Mouse (Mus musculus) T-helper 2 cell (primary cell): ENCODE data around the gene Cdc14a.

Experiments used
- in situ Hi-C: fragments of 300-600 bp; cut with MboI, MseI; formaldehyde crosslinking; loops from one replicate; pipeline ENCODE4 v1.15.1; 2025; ENCODE audit warnings: high pct_unique_total_duplicates

Cdc14a gene

GRCm38 (mm10) chr3:116329976-116330375 lies 93.9 kb downstream of the Cdc14a start:
- in situ Hi-C loops, result loop anchor here (10.0 kb wide), 1 partner anchor 175 kb away; the partner anchor contains the start of gene Rtca

DNA sequence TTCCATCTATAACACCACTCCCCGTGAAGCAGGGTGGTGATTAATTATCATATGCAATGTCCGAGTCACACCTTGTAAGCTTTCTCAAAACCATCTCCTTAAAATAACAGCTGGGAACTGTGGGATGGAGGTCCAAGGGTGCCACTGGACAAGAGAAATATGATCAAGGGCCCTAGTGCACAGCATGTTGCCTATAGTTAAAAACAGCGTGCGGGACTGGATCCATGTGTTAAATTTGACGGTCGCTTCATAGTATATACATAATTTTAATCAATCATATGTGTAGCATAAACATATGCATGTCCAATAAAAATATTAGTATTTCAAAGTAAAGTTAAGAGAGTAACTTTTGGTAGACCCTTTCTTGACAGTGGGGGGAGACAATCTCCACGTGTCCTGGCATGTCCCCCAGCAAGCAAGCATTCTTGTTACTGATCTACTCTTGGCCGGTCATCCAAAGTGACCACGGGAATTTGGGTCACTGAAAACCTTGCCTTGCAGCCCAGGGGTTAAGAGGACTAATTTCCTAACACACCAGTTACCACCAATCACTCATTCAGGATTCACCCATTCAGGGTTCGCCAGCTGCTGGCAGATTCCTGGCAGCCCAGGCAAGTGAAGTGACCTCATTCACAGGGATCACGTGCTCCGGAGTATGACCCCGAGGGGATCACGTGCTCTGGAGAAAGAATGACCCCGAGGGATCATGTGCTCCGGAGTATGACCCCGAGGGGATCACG lies 94.6 kb downstream of the Cdc14a start:
- in situ Hi-C loops, result no loop called here

DNA sequence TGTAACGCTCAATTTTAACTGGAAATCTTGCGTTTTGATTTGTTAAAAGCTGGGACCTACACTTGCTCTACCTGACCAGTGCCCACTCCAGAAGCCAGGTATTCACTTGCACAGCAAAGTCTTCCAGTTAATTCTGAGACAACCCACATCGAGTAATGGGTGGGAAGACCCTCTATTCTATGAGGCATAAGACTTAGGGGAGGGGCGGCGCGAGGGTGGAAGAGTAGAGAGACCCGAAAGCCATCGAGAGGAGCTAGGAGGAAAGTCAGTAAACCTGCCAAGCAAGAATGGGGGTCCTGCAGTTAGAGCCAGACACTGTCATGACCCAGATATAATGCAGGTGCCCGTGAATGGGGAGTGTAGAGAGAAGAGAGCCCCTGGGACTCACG lies 96.2 kb downstream of the Cdc14a start:
- in situ Hi-C loops, result no loop called here

DNA sequence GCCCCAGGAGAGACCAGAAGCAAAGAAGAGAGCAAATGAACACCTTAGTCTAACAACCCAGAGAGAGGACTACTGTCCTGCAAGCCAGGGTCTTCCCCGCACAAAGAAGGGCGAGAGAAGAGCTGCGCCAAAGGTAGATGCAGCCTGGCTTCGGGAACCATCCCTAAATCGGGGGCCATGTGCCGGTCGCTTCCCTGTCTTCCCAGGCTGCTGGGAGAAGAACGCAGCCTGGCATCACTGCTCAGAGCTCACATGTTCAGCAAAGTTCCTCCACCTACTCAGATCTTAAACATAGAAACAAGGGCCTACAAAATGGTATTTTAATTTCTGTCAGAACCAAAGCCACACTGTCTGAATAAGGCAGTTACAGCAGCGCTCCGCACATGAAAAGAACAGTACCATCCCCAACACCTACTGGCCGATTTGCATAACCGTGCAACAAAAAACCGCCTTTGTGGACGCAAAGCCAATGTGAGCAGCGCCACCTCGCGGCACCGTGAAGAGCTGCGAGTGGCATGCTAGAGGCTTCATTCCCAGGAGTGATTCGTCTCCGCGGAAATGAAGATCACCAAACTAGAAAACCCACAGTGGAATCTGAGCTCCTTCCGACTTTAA lies 96.7 kb downstream of the Cdc14a start:
- in situ Hi-C loops, result no loop called here

- in situ Hi-C loops, result no loop called here
Observed at GRCm38 (mm10) chr3:116325501-116325900, 98.3 kb downstream of the Cdc14a start.

DNA sequence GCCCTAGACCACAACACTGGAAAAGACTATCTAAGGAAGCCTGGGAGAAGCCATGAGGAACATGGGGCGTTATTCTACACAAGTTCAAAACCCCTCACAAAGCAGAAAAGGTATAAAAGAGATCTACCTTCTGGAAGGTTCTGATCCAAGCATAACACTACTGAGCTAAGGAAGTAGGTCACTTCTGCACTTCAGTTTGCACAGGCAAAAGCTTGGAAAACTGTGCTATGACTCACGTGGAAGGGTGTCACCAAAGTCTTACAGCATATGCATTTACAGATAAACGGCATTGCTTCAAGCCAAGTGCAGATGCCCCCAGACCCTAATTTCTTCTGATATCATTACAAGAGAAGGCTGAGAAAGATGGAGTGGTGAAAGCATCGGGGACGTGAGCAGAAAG lies 104.1 kb downstream of the Cdc14a start:
- in situ Hi-C loops, result loop anchor here (5.0 kb wide), 1 partner anchor 277 kb away; no protein-coding TSS in a partner anchor

- in situ Hi-C loops, result no loop called here
Observed at GRCm38 (mm10) chr3:116311838-116312237, 112.0 kb downstream of the Cdc14a start.

DNA sequence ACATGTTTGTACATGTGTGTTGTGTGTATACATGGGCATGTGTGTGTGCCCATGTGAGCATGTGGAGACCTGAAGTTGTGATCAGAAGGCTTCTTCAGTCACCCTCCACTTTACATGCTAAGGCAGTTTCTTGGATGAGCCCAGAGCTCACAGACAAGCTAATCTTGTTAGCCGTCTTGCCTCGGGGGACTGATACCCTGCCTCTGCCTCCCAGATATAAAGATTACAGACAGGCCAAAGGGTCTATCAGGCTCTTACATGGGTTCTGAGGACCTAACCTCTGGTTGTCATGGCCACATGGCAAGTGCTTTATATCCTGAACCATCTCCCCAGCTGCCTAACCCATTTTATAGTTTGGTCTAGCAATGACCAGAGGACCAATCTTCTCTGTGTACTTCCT lies 112.7 kb downstream of the Cdc14a start:
- in situ Hi-C loops, result no loop called here

GRCm38 (mm10) chr3:116310672-116311071 lies 113.2 kb downstream of the Cdc14a start:
- in situ Hi-C loops, result no loop called here

DNA sequence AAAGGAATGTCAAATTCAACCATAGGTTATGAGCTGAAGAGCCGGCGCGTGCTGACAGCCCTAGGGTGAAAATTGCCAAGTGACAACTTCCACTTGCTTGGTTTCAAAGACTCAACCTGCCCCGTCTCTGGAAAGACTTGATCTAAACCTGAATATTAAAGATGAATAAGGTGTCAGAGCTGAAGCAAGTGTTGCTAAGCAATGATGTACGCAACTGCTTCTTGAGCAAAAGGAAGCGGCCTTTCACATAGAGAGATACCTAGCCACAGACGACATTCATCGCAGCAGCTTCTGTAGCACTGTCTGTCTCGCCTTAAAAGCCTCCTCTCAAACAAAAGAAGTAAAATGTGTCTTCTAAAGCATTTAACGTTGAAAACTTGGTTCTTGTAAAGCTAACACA lies 113.8 kb downstream of the Cdc14a start:
- in situ Hi-C loops, result no loop called here

GRCm38 (mm10) chr3:116304800-116305753 lies 118.8 kb downstream of the Cdc14a start:
- in situ Hi-C loops, result no loop called here

DNA sequence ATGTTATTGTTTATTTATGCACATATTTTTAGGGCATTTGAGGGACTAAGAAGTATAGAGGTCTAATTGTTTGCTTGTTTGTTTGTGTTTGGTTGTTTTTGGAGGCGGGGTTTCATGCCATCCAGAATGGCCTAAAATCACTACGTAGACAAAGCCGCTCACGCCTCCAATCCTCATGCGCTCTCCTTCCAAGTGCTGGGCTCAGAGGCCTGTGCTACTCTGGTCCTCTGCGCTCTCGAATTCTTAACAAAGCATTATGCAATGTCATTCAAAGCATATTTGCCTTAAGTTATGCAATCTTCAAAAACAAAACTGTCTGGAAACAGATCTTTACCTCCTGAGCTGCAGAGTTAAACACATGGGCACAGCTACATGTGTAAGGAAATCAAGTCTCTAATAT lies 121.3 kb downstream of the Cdc14a start:
- in situ Hi-C loops, result no loop called here

GRCm38 (mm10) chr3:116301754-116302153 lies 122.1 kb downstream of the Cdc14a start:
- in situ Hi-C loops, result no loop called here

- in situ Hi-C loops, result no loop called here
Observed at GRCm38 (mm10) chr3:116298727-116299126, 125.1 kb downstream of the Cdc14a start.

DNA sequence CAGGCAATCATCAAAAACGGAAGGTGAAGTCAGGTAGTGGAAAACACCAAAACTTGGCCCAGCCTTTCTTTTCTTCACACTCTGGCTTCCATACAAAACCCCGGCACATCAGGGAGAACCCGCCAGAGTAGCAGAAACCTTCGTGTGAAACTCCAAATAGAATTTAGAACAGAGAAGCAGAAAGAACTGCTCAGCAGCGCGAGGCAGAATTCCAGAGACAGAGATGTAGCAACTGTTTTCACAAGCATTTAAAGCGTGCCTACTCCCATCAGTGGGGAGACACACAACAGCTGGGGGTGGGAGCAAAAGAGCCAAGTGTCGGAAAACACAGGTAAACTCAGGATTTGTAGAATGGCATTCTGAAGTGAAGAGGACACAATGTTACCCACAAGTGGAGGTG lies 125.8 kb downstream of the Cdc14a start:
- in situ Hi-C loops, result no loop called here

- in situ Hi-C loops, result no loop called here
Observed at GRCm38 (mm10) chr3:116297170-116297569, 126.7 kb downstream of the Cdc14a start.

GRCm38 (mm10) chr3:116290041-116290815 lies 133.6 kb downstream of the Cdc14a start:
- in situ Hi-C loops, result no loop called here

- in situ Hi-C loops, result no loop called here
Observed at GRCm38 (mm10) chr3:116288833-116289232, 135.0 kb downstream of the Cdc14a start.

DNA sequence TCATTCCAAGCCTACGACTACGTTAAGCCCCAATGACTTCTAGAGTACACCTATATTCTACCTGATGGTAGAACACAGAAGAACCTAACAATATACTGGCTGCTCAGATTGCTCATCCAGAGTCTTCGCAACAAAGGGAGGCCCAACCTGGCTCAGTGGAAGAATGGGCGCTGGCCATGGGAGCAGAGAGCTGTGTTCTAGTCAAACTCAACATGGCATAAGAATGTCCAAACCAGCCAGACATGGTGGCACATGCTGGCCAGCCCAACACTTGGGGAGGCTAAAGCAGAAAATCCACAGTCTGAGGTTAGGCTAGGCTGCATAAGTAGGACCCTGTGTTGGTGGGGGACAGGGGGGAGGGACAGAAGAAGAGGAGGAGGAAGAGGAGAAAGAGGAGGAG lies 139.1 kb downstream of the Cdc14a start:
- in situ Hi-C loops, result no loop called here

GRCm38 (mm10) chr3:116283996-116284395 lies 139.8 kb downstream of the Cdc14a start:
- in situ Hi-C loops, result no loop called here

- in situ Hi-C loops, result no loop called here
Observed at GRCm38 (mm10) chr3:116281663-116282062, 142.2 kb downstream of the Cdc14a start.
